ENCODE assay signal across 14 mouse cellular contexts in the genomic region with DNA sequence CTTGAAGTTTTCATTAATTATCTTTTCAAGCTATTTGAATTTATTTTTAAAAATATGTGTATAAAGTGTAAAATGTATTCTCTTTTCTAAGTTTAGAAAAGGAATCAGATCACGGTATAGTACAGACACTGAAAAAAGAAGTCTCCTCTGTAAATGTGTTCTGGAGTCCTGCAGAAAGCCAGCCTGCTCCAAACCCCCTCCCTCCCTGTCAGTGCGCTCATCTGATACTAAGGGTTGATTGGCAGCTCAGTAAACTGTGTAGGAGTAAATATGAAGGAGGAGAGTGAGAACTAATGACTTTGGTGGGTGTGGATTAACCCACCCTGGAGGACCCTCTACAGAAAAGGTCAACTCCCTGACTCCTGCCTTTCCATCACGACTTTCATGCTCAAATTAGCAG. TPM values are rescaled to one million over a fixed set of nuclear protein-coding genes. Genes with fewer than 3 reads are reported as not detected.
DNase-seq lines count a peak whose midpoint lies in the region; ATAC-seq and TF ChIP-seq lines count a peak whose summit lies in the region.
"Had no signal": no experiment of that assay in that cellular context is flagged by ENCODE, and none has a peak within 500 bp of the region (broad histone marks: within the 10 kb centered on the region; RNA-seq: fewer than 3 reads in every experiment).

No protein-coding gene starts in this region.

- no peak for DNase-seq in heart, adult 18-20 months
- no peak for DNase-seq in kidney, postnatal 0 days (ENCODE audit: low spot score)
- DNase-seq in retina, postnatal 1 day, result peak; percentile 30
- no peak for DNase-seq in retina, embryonic 14.5 days (ENCODE audit: low spot score)
- DNase-seq: adrenal gland, adult 2 months; left cerebral cortex, postnatal 4 days; thymus, postnatal 25 days had no signal

- H3K36me3 ChIP-seq in heart, embryonic 13.5 days, result no peaks in the 10 kb centered on the region
- no peaks in the 10 kb centered on the region for H3K36me3 ChIP-seq in kidney, postnatal 0 days (ENCODE audit: insufficient read depth, low read length)
- H3K36me3 ChIP-seq in kidney, embryonic 14.5 days (ENCODE audit: control insufficient read depth, insufficient read depth, low read length), result no peaks in the 10 kb centered on the region
- H3K36me3 ChIP-seq in stomach, embryonic 16.5 days (ENCODE audit: control insufficient read depth, insufficient read depth, low read length), result no peaks in the 10 kb centered on the region
- H3K36me3 ChIP-seq: neural tube, embryonic 13.5 days had no signal

- peaks cover 10% of the 10 kb centered on the region; the same call in 1 of the 2 replicates for H3K27me3 ChIP-seq in heart, embryonic 13.5 days (replicated peaks)
- H3K27me3 ChIP-seq in kidney, postnatal 0 days (ENCODE audit: insufficient read depth, low read length), result no peaks in the 10 kb centered on the region
- peaks cover 14% of the 10 kb centered on the region for H3K27me3 ChIP-seq in kidney, embryonic 14.5 days (ENCODE audit: control insufficient read depth, insufficient read depth, low read length)
- H3K27me3 ChIP-seq in stomach, embryonic 16.5 days (ENCODE audit: control insufficient read depth, insufficient read depth, low read length), result no peaks in the 10 kb centered on the region; the same call in 1 of the 2 replicates

- peaks cover 16% of the 10 kb centered on the region for H3K4me1 ChIP-seq in heart, embryonic 13.5 days
- no peaks in the 10 kb centered on the region for H3K4me1 ChIP-seq in kidney, postnatal 0 days (replicated peaks; ENCODE audit: insufficient read depth, low read length)
- peaks cover 9% of the 10 kb centered on the region for H3K4me1 ChIP-seq in kidney, embryonic 14.5 days (ENCODE audit: control insufficient read depth, insufficient read depth, low read length)
- H3K4me1 ChIP-seq in stomach, embryonic 16.5 days (ENCODE audit: control insufficient read depth, insufficient read depth, low read length), result peaks cover 10% of the 10 kb centered on the region; the same call in 1 of the 2 replicates

- H3K9ac ChIP-seq in heart, embryonic 13.5 days, result no peak overlapping the region
- H3K9ac ChIP-seq in kidney, postnatal 0 days (ENCODE audit: low read depth, low read length), result no peak overlapping the region
- no peak overlapping the region for H3K9ac ChIP-seq in kidney, embryonic 14.5 days (ENCODE audit: low read depth, low read length)
- H3K9ac ChIP-seq in stomach, embryonic 16.5 days (ENCODE audit: low read length), result no peak overlapping the region
- H3K9ac ChIP-seq: liver, embryonic 14.5 days had no signal

- H3K27ac ChIP-seq in heart, embryonic 13.5 days (replicated peaks), result no peak overlapping the region
- no peak overlapping the region for H3K27ac ChIP-seq in kidney, postnatal 0 days
- H3K27ac ChIP-seq in kidney, embryonic 14.5 days (ENCODE audit: low read depth, low read length), result no peak overlapping the region
- H3K27ac ChIP-seq in stomach, embryonic 16.5 days (ENCODE audit: low read length), result no peak overlapping the region
- H3K27ac ChIP-seq: liver, embryonic 14.5 days; macrophage; neural tube, embryonic 13.5 days had no signal

- H3K4me2 ChIP-seq in heart, embryonic 13.5 days, result peak overlapping the region; percentile 54
- H3K4me2 ChIP-seq in kidney, postnatal 0 days (ENCODE audit: low read length), result peak overlapping the region; percentile 13; the same call in 1 of the 2 replicates
- no peak overlapping the region; the same call in 1 of the 2 replicates for H3K4me2 ChIP-seq in kidney, embryonic 14.5 days (replicated peaks; ENCODE audit: low read depth, low read length)
- 0 out of 2 replicates have a peak overlapping the region, but pooled peaks have one; percentile 23 for H3K4me2 ChIP-seq in stomach, embryonic 16.5 days (ENCODE audit: low read depth, low read length)

- WGBS in heart, embryonic 13.5 days, result 42% methylated on average over 3 of the region's 3 CpGs
- WGBS in kidney, postnatal 0 days, result 28% methylated on average over 3 of the region's 3 CpGs
- 33% methylated on average over 3 of the region's 3 CpGs for WGBS in kidney, embryonic 14.5 days
- WGBS in stomach, embryonic 16.5 days, result 31% methylated on average over 3 of the region's 3 CpGs

- H3K9me3 ChIP-seq in heart, embryonic 13.5 days, result no peaks in the 10 kb centered on the region
- H3K9me3 ChIP-seq in kidney, postnatal 0 days (replicated peaks; ENCODE audit: low read length), result no peaks in the 10 kb centered on the region
- H3K9me3 ChIP-seq in kidney, embryonic 14.5 days (ENCODE audit: control insufficient read depth, low read length), result no peaks in the 10 kb centered on the region
- no peaks in the 10 kb centered on the region for H3K9me3 ChIP-seq in stomach, embryonic 16.5 days (replicated peaks; ENCODE audit: control insufficient read depth, low read length)
- H3K9me3 ChIP-seq: neural tube, embryonic 13.5 days had no signal

- ATAC-seq in heart, embryonic 13.5 days (ENCODE audit: extremely low read depth, insufficient number of reproducible peaks, low FRiP score, low TSS enrichment), result no peak
- ATAC-seq in kidney, postnatal 0 days (replicated peaks; ENCODE audit: low FRiP score, low read depth), result no peak
- ATAC-seq in kidney, embryonic 14.5 days (ENCODE audit: low FRiP score, low TSS enrichment), result no peak
- ATAC-seq in stomach, embryonic 16.5 days (ENCODE audit: insufficient read depth, low FRiP score), result no peak

- no peak overlapping the region for H3K4me3 ChIP-seq in heart, embryonic 13.5 days
- no peak overlapping the region for H3K4me3 ChIP-seq in kidney, postnatal 0 days (replicated peaks; ENCODE audit: low read depth, low read length)
- H3K4me3 ChIP-seq in kidney, embryonic 14.5 days (ENCODE audit: low read length), result no peak overlapping the region
- H3K4me3 ChIP-seq in stomach, embryonic 16.5 days (replicated peaks; ENCODE audit: low read length), result no peak overlapping the region
- H3K4me3 ChIP-seq: neural tube, embryonic 13.5 days had no signal

- TF ChIP-seq CTCF in kidney, postnatal 0 days (IDR thresholded peaks at IDR 0.05; ENCODE audit: low read depth), result no peak

RNA-seq across cellular contexts. Expression of a gene that starts 5.7 kb away (rescaled TPM):
- polyA plus RNA-seq in heart, embryonic 13.5 days (2015; fragmentation: Nextera tagmentation; extraction: Ambion mirVana), result 5.0 and 7.0 TPM in 2 replicates
- total RNA-seq in heart, adult 18-20 months (2021), result 10 to 100 TPM; 20.2 to 30.1 TPM
- polyA plus RNA-seq in kidney, postnatal 0 days (2015; fragmentation: Nextera tagmentation; extraction: Ambion mirVana), result 5.4 and 5.6 TPM in 2 replicates
- polyA plus RNA-seq in kidney, embryonic 14.5 days (2014; fragmentation: Nextera tagmentation; extraction: Ambion mirVana), result 5.5 and 7.1 TPM in 2 replicates
- polyA plus RNA-seq in stomach, embryonic 16.5 days (2015; fragmentation: Nextera tagmentation; extraction: Ambion mirVana), result 26.7 and 29.9 TPM in 2 replicates
- total RNA-seq: MEL had no signal
